Mouse (Mus musculus): ENCODE results near the gene Iqschfp.

DNA sequence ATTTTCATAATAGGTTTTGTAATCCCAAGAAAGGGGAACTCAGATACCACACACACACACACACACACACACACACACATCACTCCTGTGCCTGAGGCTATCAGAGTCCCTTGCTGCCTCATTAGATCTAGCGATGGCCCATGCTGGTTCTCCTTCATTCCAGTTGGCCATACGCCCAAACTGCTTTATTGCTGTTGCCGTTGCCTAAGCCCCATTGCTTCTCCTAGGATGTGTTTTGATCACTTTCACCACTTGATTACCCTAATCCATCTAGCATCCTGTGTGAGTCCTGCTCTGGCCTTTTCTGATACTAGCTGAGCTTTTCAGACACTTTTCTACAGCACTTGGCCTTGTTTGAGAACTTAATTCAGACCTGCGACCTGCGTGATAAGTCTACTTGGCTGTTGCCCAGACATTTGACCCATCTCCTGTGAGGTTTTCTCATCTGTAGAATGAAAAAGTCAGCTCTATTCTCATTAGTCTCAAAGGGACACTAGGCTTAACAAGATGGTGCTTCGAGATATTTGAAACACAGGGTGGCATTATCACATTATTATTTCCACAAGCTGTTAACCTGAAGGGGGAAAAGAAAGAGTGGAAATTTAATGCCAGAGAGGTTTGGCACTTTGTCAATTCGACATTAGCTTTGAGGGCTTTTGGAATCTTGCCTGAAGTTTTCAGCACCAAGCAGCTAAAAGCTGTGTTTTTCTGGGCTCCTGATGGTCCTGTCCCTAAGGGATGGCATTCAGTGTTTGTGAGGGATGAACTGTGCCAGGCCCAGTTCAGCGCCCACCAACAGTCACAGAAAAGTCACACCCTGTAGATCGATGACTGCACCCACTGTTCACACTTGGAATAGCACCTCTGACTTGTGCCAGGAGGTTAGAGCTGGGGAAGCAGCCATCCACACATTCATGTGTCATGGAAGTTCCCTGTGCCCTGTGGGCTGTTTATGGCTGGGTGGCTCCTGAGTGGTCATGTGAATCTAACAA, 179.7 kb downstream of the Iqschfp start:
- TF ChIP-seq POLR2A (IDR thresholded peaks at IDR 0.05; ENCODE audit: insufficient read depth, low read depth, low read length) (no peak), CTCF (IDR thresholded peaks at IDR 0.05; ENCODE audit: insufficient read depth, low read depth, low read length) (no peak)
